Mouse (Mus musculus) testis, adult 2 months (tissue): Measurements from ENCODE around the gene Prpf40a. TPM values are rescaled to one million over a fixed set of nuclear protein-coding genes. Genes with fewer than 3 reads are reported as not detected.
A peak's percentile ranks its signal among the peaks of the same experiment; 100 is the strongest.

Experiments
- H3K27ac ChIP-seq: fragments of 200-500 bp; 2 replicates; pipeline ENCODE4 v1.5.1; 2012; ENCODE audit warnings: low read depth, low read length; ENCODE audit not compliant: control insufficient read depth, insufficient read depth
- H3K27me3 ChIP-seq: fragments of 200-500 bp; 2 replicates; pipeline ENCODE4 v1.6.1; 2012; ENCODE audit warnings: mild to moderate bottlenecking, low read length, moderate library complexity; ENCODE audit not compliant: control insufficient read depth, insufficient read depth
- H3K36me3 ChIP-seq: fragments of 200-500 bp; 2 replicates; pipeline ENCODE4 v1.6.1; 2012; ENCODE audit warnings: mild to moderate bottlenecking, low read length; ENCODE audit not compliant: control insufficient read depth, insufficient read depth
- H3K4me1 ChIP-seq: fragments of 200-500 bp; 2 replicates; pipeline ENCODE4 v1.6.1; 2012; ENCODE audit warnings: low read length; ENCODE audit not compliant: control insufficient read depth, insufficient read depth
- H3K4me3 ChIP-seq: fragments of 200-500 bp; 2 replicates; pipeline ENCODE4 v1.5.1; 2012; ENCODE audit warnings: low read depth, mild to moderate bottlenecking, low read length, moderate library complexity, mixed read lengths; ENCODE audit not compliant: control insufficient read depth
- CTCF ChIP-seq: fragments of 200-500 bp; IDR thresholded peaks from 2 replicates; pipeline ENCODE4 v1.5.1; 2012; ENCODE audit warnings: low read depth, mild to moderate bottlenecking, inconsistent platforms, low read length, moderate library complexity; ENCODE audit not compliant: control insufficient read depth, insufficient read depth, insufficient replicate concordance
- POLR2A ChIP-seq: fragments of 200-500 bp; IDR thresholded peaks from 2 replicates; pipeline ENCODE4 v1.6.1; 2012; ENCODE audit warnings: low read depth, mild to moderate bottlenecking, inconsistent platforms, low read length, moderate library complexity; ENCODE audit not compliant: control insufficient read depth
- polyA plus RNA-seq: library from polyadenylated mRNA; depleted of rRNA; stranded (reverse); fragments of >200 nt; gene quantifications from 2 replicates; pipeline ENCODE4 v1.2.3, GENCODE M21; 2012

Gene Prpf40a
- polyA plus RNA-seq, 1 experiment = 28.2 TPM

GRCm38 (mm10) chr2:53196431-53196830 lies 5.3 kb upstream of the Prpf40a start:
- no peak overlapping the region for H3K4me3 ChIP-seq
- no peak for TF ChIP-seq CTCF
- TF ChIP-seq POLR2A = no peak
- peaks cover 3% of the 10 kb centered on the region; the same call in 1 of the 2 replicates for H3K36me3 ChIP-seq
- no peaks in the 10 kb centered on the region; the same call in 1 of the 2 replicates for H3K4me1 ChIP-seq
- no peaks in the 10 kb centered on the region for H3K27me3 ChIP-seq
- no peak overlapping the region for H3K27ac ChIP-seq

- peak overlapping the region; percentile 100 for H3K4me3 ChIP-seq
- H3K27ac ChIP-seq = peak overlapping the region; percentile 96
- H3K4me1 ChIP-seq = peaks cover 2% of the 10 kb centered on the region; the same call in 1 of the 2 replicates
- TF ChIP-seq POLR2A (no peak; the same call in 1 of the 2 replicates), CTCF (no peak)
- no peaks in the 10 kb centered on the region for H3K27me3 ChIP-seq
- H3K36me3 ChIP-seq = peaks cover 3% of the 10 kb centered on the region; the same call in 1 of the 2 replicates
Observed at GRCm38 (mm10) chr2:53192386-53192785, 1.3 kb upstream of the Prpf40a start.

- Histone ChIP-seq H3K36me3 (peaks cover 3% of the 10 kb centered on the region; the same call in 1 of the 2 replicates), H3K27ac (peak within 1 kb of the TSS; percentile 98), H3K4me3 (peak within 1 kb of the TSS; percentile 100), H3K27me3 (no peaks in the 10 kb centered on the region), H3K4me1 (peaks cover 2% of the 10 kb centered on the region; the same call in 1 of the 2 replicates)
- TF ChIP-seq POLR2A = peak; percentile 77
- no peak for TF ChIP-seq CTCF
Observed at GRCm38 (mm10) chr2:53191523-53192220, 588 bp upstream of the Prpf40a start, which contains the start of gene Arl6ip6. Gene Arl6ip6, plus strand, starts transcription at chr2:53191726.

- TF ChIP-seq POLR2A (no peak), CTCF (no peak)
- Histone ChIP-seq H3K4me1 (peaks cover 2% of the 10 kb centered on the region; the same call in 1 of the 2 replicates), H3K36me3 (no peaks in the 10 kb centered on the region), H3K27me3 (no peaks in the 10 kb centered on the region), H3K4me3 (peak overlapping the region; percentile 83), H3K27ac (no peak overlapping the region)
Observed at GRCm38 (mm10) chr2:53189811-53190210, 1.3 kb downstream of the Prpf40a start.

DNA sequence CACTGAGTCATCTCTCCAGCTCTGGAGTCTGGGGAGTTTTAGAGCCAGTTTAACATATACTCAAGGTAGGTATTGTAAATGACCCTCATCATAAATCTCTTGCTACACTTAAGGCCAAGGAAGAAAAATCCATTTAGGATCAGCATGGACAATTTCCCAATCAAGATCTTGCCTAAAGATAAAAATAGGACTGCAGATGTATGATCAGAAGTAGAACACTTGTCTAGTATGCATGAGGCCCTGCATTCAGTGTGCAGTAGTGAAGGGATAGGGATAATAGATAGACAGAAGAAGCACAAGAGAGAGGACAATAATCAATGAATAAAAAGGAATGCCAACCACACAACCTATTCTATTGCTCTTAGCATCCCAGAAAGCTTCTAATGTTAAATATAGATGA lies 11.2 kb downstream of the Prpf40a start:
- no peak for TF ChIP-seq CTCF
- TF ChIP-seq POLR2A = no peak
- Histone ChIP-seq H3K4me1 (no peaks in the 10 kb centered on the region), H3K27ac (no peak overlapping the region), H3K27me3 (no peaks in the 10 kb centered on the region), H3K36me3 (no peaks in the 10 kb centered on the region; the same call in 1 of the 2 replicates), H3K4me3 (no peak overlapping the region)

DNA sequence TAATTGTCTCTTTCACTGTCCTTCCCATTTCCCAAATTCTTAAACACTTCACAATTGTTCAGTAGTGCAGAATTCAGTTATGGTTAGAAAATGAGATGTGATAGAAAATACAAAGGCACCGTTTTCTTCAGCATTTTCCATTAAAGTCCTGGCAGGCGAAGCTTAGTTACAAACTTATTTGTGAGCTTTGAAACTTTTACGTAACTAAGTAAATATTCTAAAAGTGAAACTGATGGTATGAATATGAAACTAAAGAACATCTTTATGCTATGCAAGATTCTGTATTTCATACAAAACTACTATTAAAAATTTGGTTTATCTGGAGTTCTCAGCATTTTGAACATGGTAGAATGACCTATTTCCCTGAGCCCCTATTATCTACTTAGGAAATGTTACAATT lies 12.1 kb downstream of the Prpf40a start:
- Histone ChIP-seq H3K4me1 (no peaks in the 10 kb centered on the region), H3K36me3 (no peaks in the 10 kb centered on the region; the same call in 1 of the 2 replicates), H3K27me3 (no peaks in the 10 kb centered on the region), H3K4me3 (no peak overlapping the region), H3K27ac (no peak overlapping the region)
- no peak for TF ChIP-seq CTCF
- TF ChIP-seq POLR2A = no peak

DNA sequence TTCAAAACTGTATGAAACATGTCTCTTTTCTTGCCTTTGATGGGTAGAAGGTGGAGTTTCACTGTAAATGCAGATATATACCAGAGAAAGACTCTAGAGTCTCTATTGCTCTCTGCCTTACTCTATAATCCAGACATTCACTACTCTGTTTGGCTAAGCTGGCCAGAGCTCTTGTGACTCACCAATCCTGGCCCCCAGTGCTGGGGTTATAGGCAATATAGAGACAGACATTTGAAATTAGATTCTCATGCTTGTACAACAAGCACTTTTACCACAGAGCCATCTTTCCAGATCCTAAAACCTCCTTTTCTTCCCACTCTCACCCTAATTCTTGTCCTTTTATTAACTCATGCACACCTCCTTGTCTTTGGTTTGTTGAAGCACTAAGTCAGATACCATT lies 17.1 kb downstream of the Prpf40a start:
- Histone ChIP-seq H3K4me1 (no peaks in the 10 kb centered on the region), H3K27me3 (no peaks in the 10 kb centered on the region), H3K36me3 (no peaks in the 10 kb centered on the region), H3K27ac (no peak overlapping the region), H3K4me3 (no peak overlapping the region)
- TF ChIP-seq CTCF = no peak
- TF ChIP-seq POLR2A = no peak

GRCm38 (mm10) chr2:53146852-53147251 lies 44.2 kb downstream of the Prpf40a start:
- TF ChIP-seq POLR2A (no peak), CTCF (no peak)
- Histone ChIP-seq H3K27me3 (no peaks in the 10 kb centered on the region), H3K27ac (no peak overlapping the region), H3K36me3 (peaks cover 3% of the 10 kb centered on the region), H3K4me3 (no peak overlapping the region), H3K4me1 (no peaks in the 10 kb centered on the region)
